Mouse (Mus musculus): ENCODE results near the gene Kcnq1. TPM values are rescaled to one million over a fixed set of nuclear protein-coding genes. Genes with fewer than 3 reads are reported as not detected.
A peak's percentile ranks its signal among the peaks of the same experiment; 100 is the strongest.

The Kcnq1 gene
- total RNA-seq, 4 experiments from 2014 or later, result 30.9 to 36.9 (median 32.8) TPM

GRCm38 (mm10) chr7:143460874-143461273 is 354.7 kb downstream of the Kcnq1 start, which contains the start of gene Cdkn1c:
Cdkn1c (minus strand) TSS chr7:143461050.
- DNase-seq (ENCODE audit: low spot score), result peak; percentile 90

GRCm38 (mm10) chr7:143461294-143461870 is 355.2 kb downstream of the Kcnq1 start:
- DNase-seq (ENCODE audit: low spot score), result no peak

GRCm38 (mm10) chr7:143461920-143462319 is 355.8 kb downstream of the Kcnq1 start:
- no peak for DNase-seq (ENCODE audit: low spot score)

GRCm38 (mm10) chr7:143462516-143462915 is 356.4 kb downstream of the Kcnq1 start:
- no peak for DNase-seq (ENCODE audit: low spot score)

GRCm38 (mm10) chr7:143463865-143464415 is 357.8 kb downstream of the Kcnq1 start:
- peak; percentile 78 for DNase-seq (ENCODE audit: low spot score)

- no peak for DNase-seq (ENCODE audit: low spot score)
These were observed 358.8 kb downstream of the Kcnq1 start for GRCm38 (mm10) chr7:143464811-143465560.

- peak; percentile 77 for DNase-seq (ENCODE audit: low spot score)
These were observed 360.0 kb downstream of the Kcnq1 start for GRCm38 (mm10) chr7:143466099-143466677.

GRCm38 (mm10) chr7:143467714-143468113 is 361.6 kb downstream of the Kcnq1 start:
- DNase-seq (ENCODE audit: low spot score), result no peak

GRCm38 (mm10) chr7:143469946-143470345 is 363.8 kb downstream of the Kcnq1 start:
- DNase-seq (ENCODE audit: low spot score), result peak; percentile 67

- peak; percentile 59 for DNase-seq (ENCODE audit: low spot score)
These were observed 367.4 kb downstream of the Kcnq1 start, which contains the start of gene Slc22a18 for GRCm38 (mm10) chr7:143473347-143474101. Slc22a18 (plus strand) TSS chr7:143473736.

GRCm38 (mm10) chr7:143474811-143475210 is 368.6 kb downstream of the Kcnq1 start:
- no peak for DNase-seq (ENCODE audit: low spot score)

- no peak for DNase-seq (ENCODE audit: low spot score)
These were observed 369.7 kb downstream of the Kcnq1 start for GRCm38 (mm10) chr7:143475876-143476275.

Other genes starting within 250 kb of the Kcnq1 start
- not detected for gene Th, start 175.2 kb upstream of the Kcnq1 start, total RNA-seq (2022)
- gene Ascl2, start 137.1 kb upstream of the Kcnq1 start, total RNA-seq (2022), result not detected
- 1 to 10 TPM in 1 of 4 experiments, under 1 TPM in 3; 0.27 to 2.8 (median 0.52) TPM for gene Tspan32, start 101.3 kb upstream of the Kcnq1 start, total RNA-seq (2022)
- gene Cd81, start 53.6 kb upstream of the Kcnq1 start, total RNA-seq (2022), result 100 to 1,000 TPM; 397 to 430 (median 418) TPM
- 10 to 100 TPM; 13.6 to 15.2 (median 14.3) TPM for gene Tssc4, start 37.1 kb upstream of the Kcnq1 start, total RNA-seq (2022)
- gene Trpm5, start 11.7 kb upstream of the Kcnq1 start, total RNA-seq (2022), result under 1 TPM in 1 of 4 experiments, not detected in 3; 0.28 TPM